ENCODE assay signal across 9 mouse cellular contexts in the genomic region with DNA sequence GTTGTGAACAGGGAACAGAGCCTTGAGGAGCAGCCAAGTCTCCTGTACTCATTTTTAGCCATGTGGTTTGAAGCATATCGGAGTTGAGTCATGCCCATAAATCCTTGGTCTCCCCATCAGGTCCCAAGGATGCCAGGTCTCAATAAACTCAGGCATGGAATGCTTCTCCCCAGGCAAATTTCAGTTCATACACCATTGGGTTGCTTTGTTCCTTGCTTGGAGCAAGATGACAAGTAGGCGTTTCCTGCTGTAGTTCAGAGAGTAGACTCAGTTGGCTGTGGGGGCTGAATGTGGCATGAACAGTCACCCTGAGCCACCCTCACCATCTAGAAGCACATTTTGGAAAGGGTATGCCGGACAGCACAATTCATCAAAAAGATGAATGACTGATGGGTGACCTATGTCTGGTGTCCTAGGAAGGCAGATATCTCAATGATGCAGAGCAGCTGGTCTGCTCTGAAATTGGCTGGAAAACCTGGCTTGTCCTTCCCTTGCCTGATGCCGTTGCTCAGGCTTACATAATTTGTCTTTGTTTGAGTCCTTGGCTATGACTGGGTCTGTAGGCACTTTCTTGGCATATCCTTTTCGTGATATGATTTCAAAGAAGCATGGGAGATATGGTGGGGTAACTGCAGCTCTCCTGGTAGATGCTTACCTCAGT.
DNase-seq lines count a peak whose midpoint lies in the region; ATAC-seq and TF ChIP-seq lines count a peak whose summit lies in the region.
"Had no signal": no experiment of that assay in that cellular context is flagged by ENCODE, and none has a peak within 500 bp of the region (broad histone marks: within the 10 kb centered on the region; RNA-seq: fewer than 3 reads in every experiment).

No protein-coding gene starts in this region.

- peaks cover 6% of the 10 kb centered on the region; the same call in 1 of the 2 replicates for H3K4me1 ChIP-seq in kidney, postnatal 0 days (replicated peaks; ENCODE audit: insufficient read depth, low read length)
- peaks cover 10% of the 10 kb centered on the region for H3K4me1 ChIP-seq in lung, embryonic 15.5 days

- peak; percentile 48 for DNase-seq in kidney, postnatal 0 days (ENCODE audit: low spot score)
- no peak for DNase-seq in kidney, adult 9 months
- peak; percentile 53 for DNase-seq in adrenal gland, postnatal 10 days
- DNase-seq in fibroblast of lung, adult 2 months (ENCODE audit: low read depth): peak; percentile 57
- DNase-seq in embryo, embryonic 10.5 days (ENCODE audit: low spot score): no peak
- no peak for DNase-seq in thymus, postnatal 4 days

- no peak for TF ChIP-seq CTCF in kidney, postnatal 0 days (IDR thresholded peaks at IDR 0.05; ENCODE audit: low read depth)

- no peaks in the 10 kb centered on the region for H3K27me3 ChIP-seq in kidney, postnatal 0 days (ENCODE audit: insufficient read depth, low read length)
- no peaks in the 10 kb centered on the region; the same call in 1 of the 2 replicates for H3K27me3 ChIP-seq in lung, embryonic 15.5 days

- no peak overlapping the region for H3K4me2 ChIP-seq in kidney, postnatal 0 days (ENCODE audit: low read length)
- H3K4me2 ChIP-seq in lung, embryonic 15.5 days: no peak overlapping the region
- H3K4me2 ChIP-seq: embryonic facial prominence, embryonic 13.5 days; midbrain, embryonic 12.5 days had no signal

- H3K27ac ChIP-seq in kidney, postnatal 0 days: no peak overlapping the region
- peak overlapping the region; percentile 30; the same call in 1 of the 2 replicates for H3K27ac ChIP-seq in lung, embryonic 15.5 days
- H3K27ac ChIP-seq: embryonic facial prominence, embryonic 13.5 days; midbrain, embryonic 12.5 days had no signal

- ATAC-seq in kidney, postnatal 0 days (replicated peaks; ENCODE audit: low FRiP score, low read depth): no peak
- ATAC-seq in lung, embryonic 15.5 days (ENCODE audit: borderline replicate concordance, extremely low read depth, low FRiP score, low TSS enrichment): peak; percentile 77; the same call in 1 of the 2 replicates

- H3K9me3 ChIP-seq in kidney, postnatal 0 days (replicated peaks; ENCODE audit: low read length): no peaks in the 10 kb centered on the region
- H3K9me3 ChIP-seq in lung, embryonic 15.5 days: no peaks in the 10 kb centered on the region
- H3K9me3 ChIP-seq: embryonic facial prominence, embryonic 13.5 days; midbrain, embryonic 12.5 days had no signal

- 62% methylated on average over 5 of the region's 5 CpGs for WGBS in kidney, postnatal 0 days
- 47% methylated on average over 5 of the region's 5 CpGs for WGBS in lung, embryonic 15.5 days

- H3K36me3 ChIP-seq in kidney, postnatal 0 days (ENCODE audit: insufficient read depth, low read length): no peaks in the 10 kb centered on the region
- no peaks in the 10 kb centered on the region for H3K36me3 ChIP-seq in lung, embryonic 15.5 days
- H3K36me3 ChIP-seq: embryonic facial prominence, embryonic 13.5 days; midbrain, embryonic 12.5 days had no signal

- H3K9ac ChIP-seq in kidney, postnatal 0 days (ENCODE audit: low read depth, low read length): no peak overlapping the region
- no peak overlapping the region for H3K9ac ChIP-seq in lung, embryonic 15.5 days
- H3K9ac ChIP-seq: embryonic facial prominence, embryonic 13.5 days; midbrain, embryonic 12.5 days had no signal

- no peak overlapping the region for H3K4me3 ChIP-seq in kidney, postnatal 0 days (replicated peaks; ENCODE audit: low read depth, low read length)
- no peak overlapping the region for H3K4me3 ChIP-seq in lung, embryonic 15.5 days
- H3K4me3 ChIP-seq: embryonic facial prominence, embryonic 13.5 days; midbrain, embryonic 12.5 days had no signal

Comparison
In these comparisons a context has a peak if more than half of its experiments do, and no peak if none do; other contexts are left out.
1. DNase-seq: peak in kidney, postnatal 0 days (single experiment), adrenal gland, postnatal 10 days (single experiment) and fibroblast of lung, adult 2 months (single experiment); none in kidney, adult 9 months (single experiment), embryo, embryonic 10.5 days (single experiment) and thymus, postnatal 4 days (single experiment).